Mouse (Mus musculus) kidney, adult 2 months (tissue): ENCODE data around the gene Aldh3b3.

Experiments
- CTCF ChIP-seq: fragments of 200-500 bp; conservative IDR thresholded peaks from 2 replicates; pipeline ENCODE4 v1.5.1; 2011; ENCODE audit warnings: low read depth, mild to moderate bottlenecking, control low read depth, low read length, moderate library complexity, mixed read lengths; ENCODE audit not compliant: insufficient read depth, insufficient read length
- POLR2A ChIP-seq: fragments of 200-500 bp; IDR thresholded peaks from one replicate; pipeline ENCODE4 v1.6.1; 2011; ENCODE audit warnings: low read depth, low read length, control low read depth

DNA sequence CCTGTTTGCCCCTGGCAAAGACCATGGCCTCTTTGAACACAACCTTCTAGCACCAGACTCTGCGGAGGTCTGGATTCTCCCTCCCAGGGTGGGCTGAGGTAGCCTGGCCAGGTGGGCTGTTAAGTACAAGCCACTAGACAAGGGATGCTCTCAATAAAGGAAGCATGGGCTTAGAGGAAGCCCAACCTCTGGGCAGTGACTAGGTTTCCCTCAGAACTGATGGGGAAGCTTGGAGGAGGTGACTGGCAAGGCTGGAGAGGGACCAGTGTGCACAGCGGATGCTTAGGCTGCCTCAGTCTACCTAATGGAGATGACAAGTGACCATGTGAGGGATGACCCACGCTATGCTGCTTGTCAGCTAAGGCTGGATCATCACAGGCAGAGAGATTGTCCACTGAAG is 33.5 kb downstream of the Aldh3b3 start:
- TF ChIP-seq POLR2A (peak; percentile 44), CTCF (no peak)
